10 mouse cellular contexts compared by ENCODE assay signal in genomic region chr14:6888811-6889210, GRCm38 (mm10). TPM values are rescaled to one million over a fixed set of nuclear protein-coding genes. Genes with fewer than 3 reads are reported as not detected.
DNase-seq lines count a peak whose midpoint lies in the region; ATAC-seq and TF ChIP-seq lines count a peak whose summit lies in the region.
"Not testable (repeated sequence)": the region's sequence is repeated elsewhere in the genome, so short reads cannot be mapped to it uniquely, and the experiment has no call there.
"Had no signal": no experiment of that assay in that cellular context is flagged by ENCODE, and none has a peak within 500 bp of the region (broad histone marks: within the 10 kb centered on the region; RNA-seq: fewer than 3 reads in every experiment).

No protein-coding gene starts in this region.

- intact Hi-C loops in heart, postnatal 10 days (cut with DNase I), result not testable (repeated sequence)

- peak overlapping the region; percentile 71 for H3K4me3 ChIP-seq in E14TG2a.4 (replicated peaks; ENCODE audit: low read length)
- H3K4me3 ChIP-seq in lung, embryonic 16.5 days (ENCODE audit: low read length), result not testable (repeated sequence)
- peak overlapping the region; percentile 46 for H3K4me3 ChIP-seq in neural tube, embryonic 15.5 days (replicated peaks)

- peaks cover 11% of the 10 kb centered on the region for H3K4me1 ChIP-seq in E14TG2a.4 (replicated peaks; ENCODE audit: low read depth, low read length)
- H3K4me1 ChIP-seq in lung, embryonic 16.5 days (replicated peaks; ENCODE audit: control insufficient read depth, insufficient read depth, low read length); neural tube, embryonic 15.5 days: not testable (repeated sequence)

- H3K4me2 ChIP-seq in lung, embryonic 16.5 days (ENCODE audit: low read depth, low read length), result peak overlapping the region; percentile 52; the same call in 1 of the 2 replicates
- peak overlapping the region; percentile 58 for H3K4me2 ChIP-seq in neural tube, embryonic 15.5 days

- 5% methylated on average over 4 of the region's 5 CpGs for WGBS in lung, embryonic 16.5 days
- WGBS in neural tube, embryonic 15.5 days, result 8% methylated on average over 4 of the region's 5 CpGs

- ATAC-seq in lung, embryonic 16.5 days (ENCODE audit: low read depth); neural tube, embryonic 15.5 days (ENCODE audit: low FRiP score): not testable (repeated sequence)

- not testable (repeated sequence) for H3K36me3 ChIP-seq in E14TG2a.4 (ENCODE audit: insufficient read depth, low read length); lung, embryonic 16.5 days (ENCODE audit: control insufficient read depth, insufficient read depth, low read length); neural tube, embryonic 15.5 days

- not testable (repeated sequence) for TF ChIP-seq CTCF in E14TG2a.4 (conservative IDR thresholded peaks at IDR 0.05; ENCODE audit: low read length)

- H3K9ac ChIP-seq in lung, embryonic 16.5 days (ENCODE audit: low read length); neural tube, embryonic 15.5 days (replicated peaks): not testable (repeated sequence)

- H3K27ac ChIP-seq in lung, embryonic 16.5 days (ENCODE audit: low read length); neural tube, embryonic 15.5 days (replicated peaks): not testable (repeated sequence)

- peak; percentile 2 to 20 for DNase-seq in cerebellum, postnatal 36 days
- DNase-seq in frontal cortex, postnatal 14 days (ENCODE audit: low spot score in 2 of 2), result peak; percentile 39 to 61
- peak; percentile 13 to 32 for DNase-seq in heart, postnatal 10 days
- DNase-seq in kidney, adult 11 months, result peak; percentile 25
- peak; percentile 17 for DNase-seq in layer of hippocampus, adult 9-11 months

- H3K27me3 ChIP-seq in E14TG2a.4 (ENCODE audit: insufficient read depth, low read length), result peaks cover 12% of the 10 kb centered on the region
- not testable (repeated sequence) for H3K27me3 ChIP-seq in lung, embryonic 16.5 days (ENCODE audit: control insufficient read depth, insufficient read depth, low read depth, low read length); neural tube, embryonic 15.5 days (replicated peaks)

- H3K9me3 ChIP-seq in E14TG2a.4 (ENCODE audit: low read length); lung, embryonic 16.5 days (ENCODE audit: control insufficient read depth, low read length); neural tube, embryonic 15.5 days (replicated peaks): not testable (repeated sequence)

RNA-seq across cellular contexts. Expression of gene Gm3667, which starts 1.0 kb away (rescaled TPM):
- total RNA-seq in heart, postnatal 10 days (2021), result 1 to 10 TPM in 1 of 2 experiments, under 1 TPM in 1; 0.74 to 1.1 TPM
- 0.73 and 0.74 TPM in 2 replicates for polyA plus RNA-seq in lung, embryonic 16.5 days (2015; fragmentation: Nextera tagmentation; extraction: Ambion mirVana)
- 8.5 and 13.0 TPM in 2 replicates for polyA plus RNA-seq in neural tube, embryonic 15.5 days (2015; fragmentation: Nextera tagmentation; extraction: Ambion mirVana)
- total RNA-seq: common myeloid progenitor, adult 5-6 weeks had no signal
- polyA plus RNA-seq: liver, embryonic 15.5 days had no signal

RNA-seq across cellular contexts. Expression of gene Gm3642, which starts 48.7 kb away (rescaled TPM):
- total RNA-seq in heart, postnatal 10 days (2021), result not detected
- polyA plus RNA-seq in lung, embryonic 16.5 days (2015; fragmentation: Nextera tagmentation; extraction: Ambion mirVana), result not detected in 2 replicates
- polyA plus RNA-seq in neural tube, embryonic 15.5 days (2015; fragmentation: Nextera tagmentation; extraction: Ambion mirVana), result not detected in 2 replicates
- total RNA-seq: common myeloid progenitor, adult 5-6 weeks had no signal
- polyA plus RNA-seq: liver, embryonic 15.5 days had no signal
